In genomic region chr10:95562859-95563841, GRCm38 (mm10) we compare ENCODE assay signal across 8 mouse cellular contexts. TPM values are rescaled to one million over a fixed set of nuclear protein-coding genes. Genes with fewer than 3 reads are reported as not detected.
A peak's percentile ranks its signal among the peaks of the same experiment; 100 is the strongest.
DNase-seq lines count a peak whose midpoint lies in the region; ATAC-seq and TF ChIP-seq lines count a peak whose summit lies in the region.

No protein-coding gene starts in this region.

- peak overlapping the region; percentile 92 for H3K27ac ChIP-seq in forebrain, embryonic 12.5 days
- H3K27ac ChIP-seq in hindbrain, embryonic 10.5 days = peak overlapping the region; percentile 98
- peak overlapping the region; percentile 90 for H3K27ac ChIP-seq in limb, embryonic 15.5 days
- peak overlapping the region; percentile 94 for H3K27ac ChIP-seq in midbrain, embryonic 13.5 days
- H3K27ac ChIP-seq in spleen, adult 2 months (ENCODE audit: insufficient read depth, low read length) = peak overlapping the region; percentile 81

- H3K27me3 ChIP-seq in forebrain, embryonic 12.5 days = no peaks in the 10 kb centered on the region
- H3K27me3 ChIP-seq in hindbrain, embryonic 10.5 days (ENCODE audit: insufficient read depth, poor library complexity, severe bottlenecking) = no peaks in the 10 kb centered on the region
- no peaks in the 10 kb centered on the region for H3K27me3 ChIP-seq in limb, embryonic 15.5 days
- no peaks in the 10 kb centered on the region for H3K27me3 ChIP-seq in midbrain, embryonic 13.5 days
- no peaks in the 10 kb centered on the region for H3K27me3 ChIP-seq in spleen, adult 2 months (ENCODE audit: control insufficient read depth, insufficient read depth, low read length)

- ATAC-seq in forebrain, embryonic 12.5 days (ENCODE audit: low FRiP score) = peak; percentile 67
- ATAC-seq in limb, embryonic 15.5 days (ENCODE audit: insufficient number of reproducible peaks, low FRiP score, low TSS enrichment, low read depth) = peak; percentile 30; the same call in 1 of the 2 replicates
- ATAC-seq in midbrain, embryonic 13.5 days = peak; percentile 66

- peak overlapping the region; percentile 81 for H3K4me2 ChIP-seq in forebrain, embryonic 12.5 days
- H3K4me2 ChIP-seq in limb, embryonic 15.5 days = peak overlapping the region; percentile 61
- peak overlapping the region; percentile 90 for H3K4me2 ChIP-seq in midbrain, embryonic 13.5 days (replicated peaks)

- peak; percentile 36 for DNase-seq in layer of hippocampus, adult 11-12 months (ENCODE audit: low spot score)
- no peak for DNase-seq in layer of hippocampus, adult 9-11 months
- peak; percentile 51 for DNase-seq in c-Kit-positive CD71-positive TER-119-positive erythroid progenitor cells, embryonic 14.5 days (ENCODE audit: low spot score)
- DNase-seq in hindbrain, embryonic 10.5 days (ENCODE audit: low spot score) = peak; percentile 70
- peak in 1 of 2 experiments; percentile 40 for DNase-seq in spleen, adult 2 months (ENCODE audit: low read depth in 1 of 2, low spot score in 2 of 2)

- peaks cover 33% of the 10 kb centered on the region for H3K4me1 ChIP-seq in forebrain, embryonic 12.5 days
- H3K4me1 ChIP-seq in hindbrain, embryonic 10.5 days (replicated peaks) = peaks cover 58% of the 10 kb centered on the region
- peaks cover 29% of the 10 kb centered on the region for H3K4me1 ChIP-seq in limb, embryonic 15.5 days
- H3K4me1 ChIP-seq in midbrain, embryonic 13.5 days (replicated peaks) = peaks cover 42% of the 10 kb centered on the region
- H3K4me1 ChIP-seq in spleen, adult 2 months (ENCODE audit: control insufficient read depth, insufficient read depth, insufficient read length) = peaks cover 12% of the 10 kb centered on the region; the same call in 1 of the 2 replicates

- H3K36me3 ChIP-seq in forebrain, embryonic 12.5 days (replicated peaks) = no peaks in the 10 kb centered on the region
- peaks cover 21% of the 10 kb centered on the region for H3K36me3 ChIP-seq in hindbrain, embryonic 10.5 days
- no peaks in the 10 kb centered on the region for H3K36me3 ChIP-seq in limb, embryonic 15.5 days
- H3K36me3 ChIP-seq in midbrain, embryonic 13.5 days = no peaks in the 10 kb centered on the region; the same call in 1 of the 2 replicates
- no peaks in the 10 kb centered on the region for H3K36me3 ChIP-seq in spleen, adult 2 months (ENCODE audit: control insufficient read depth, insufficient read depth, low read length)

- no peaks in the 10 kb centered on the region for H3K9me3 ChIP-seq in forebrain, embryonic 12.5 days
- H3K9me3 ChIP-seq in hindbrain, embryonic 10.5 days = no peaks in the 10 kb centered on the region
- H3K9me3 ChIP-seq in limb, embryonic 15.5 days = no peaks in the 10 kb centered on the region
- H3K9me3 ChIP-seq in midbrain, embryonic 13.5 days = no peaks in the 10 kb centered on the region

- WGBS in forebrain, embryonic 12.5 days = 2% methylated on average over 58 of the region's 65 CpGs
- WGBS in hindbrain, embryonic 10.5 days = 1% methylated on average over 65 of the region's 65 CpGs
- under 1% methylated on average over 65 of the region's 65 CpGs for WGBS in limb, embryonic 15.5 days
- 1% methylated on average over 65 of the region's 65 CpGs for WGBS in midbrain, embryonic 13.5 days
- WGBS in spleen, adult 2 months = 1% methylated on average over 65 of the region's 65 CpGs

- peak overlapping the region; percentile 93 for H3K4me3 ChIP-seq in forebrain, embryonic 12.5 days (replicated peaks)
- H3K4me3 ChIP-seq in hindbrain, embryonic 10.5 days = peak overlapping the region; percentile 94
- H3K4me3 ChIP-seq in limb, embryonic 15.5 days = peak overlapping the region; percentile 88
- H3K4me3 ChIP-seq in midbrain, embryonic 13.5 days (replicated peaks) = peak overlapping the region; percentile 91
- peak overlapping the region; percentile 70 for H3K4me3 ChIP-seq in spleen, adult 2 months (ENCODE audit: extremely low read depth, insufficient read depth, insufficient read length)

- no peak for TF ChIP-seq CTCF in spleen, adult 2 months (IDR thresholded peaks at IDR 0.05; ENCODE audit: extremely low read depth, insufficient read depth, insufficient read length, insufficient replicate concordance)

- no peak for TF ChIP-seq POLR2A in spleen, adult 2 months (IDR thresholded peaks at IDR 0.05; ENCODE audit: low read depth, low read length)

- peak overlapping the region; percentile 99 for H3K9ac ChIP-seq in forebrain, embryonic 12.5 days
- peak overlapping the region; percentile 90 for H3K9ac ChIP-seq in limb, embryonic 15.5 days
- H3K9ac ChIP-seq in midbrain, embryonic 13.5 days (replicated peaks) = peak overlapping the region; percentile 96

RNA-seq across cellular contexts. Expression of gene Nudt4, which starts 0.8 kb away (rescaled TPM):
- polyA plus RNA-seq in forebrain, embryonic 12.5 days (2016; fragmentation: Nextera tagmentation; extraction: Ambion mirVana) = 107 and 108 TPM in 2 replicates
- polyA plus RNA-seq in hindbrain, embryonic 10.5 days (2016; fragmentation: Nextera tagmentation; extraction: Ambion mirVana) = 76.4 and 86.5 TPM in 2 replicates
- polyA plus RNA-seq in limb, embryonic 15.5 days (2015; fragmentation: Nextera tagmentation; extraction: Ambion mirVana) = 77.7 and 86.4 TPM in 2 replicates
- polyA plus RNA-seq in midbrain, embryonic 13.5 days (2015; fragmentation: Nextera tagmentation; extraction: Ambion mirVana) = 65.5 and 72.5 TPM in 2 replicates
- polyA plus RNA-seq in spleen, adult 2 months (2012; rRNA removed) = 8.0 and 9.9 TPM in 2 replicates

RNA-seq across cellular contexts. Expression of gene Ube2n, which starts 48.2 kb away (rescaled TPM):
- 439 and 463 TPM in 2 replicates for polyA plus RNA-seq in forebrain, embryonic 12.5 days (2016; fragmentation: Nextera tagmentation; extraction: Ambion mirVana)
- polyA plus RNA-seq in hindbrain, embryonic 10.5 days (2016; fragmentation: Nextera tagmentation; extraction: Ambion mirVana) = 422 and 455 TPM in 2 replicates
- 289 TPM in 2 replicates for polyA plus RNA-seq in limb, embryonic 15.5 days (2015; fragmentation: Nextera tagmentation; extraction: Ambion mirVana)
- 431 and 436 TPM in 2 replicates for polyA plus RNA-seq in midbrain, embryonic 13.5 days (2015; fragmentation: Nextera tagmentation; extraction: Ambion mirVana)
- 21.5 and 26.4 TPM in 2 replicates for polyA plus RNA-seq in spleen, adult 2 months (2012; rRNA removed)

Comparison
In these comparisons a context has a peak if more than half of its experiments do, and no peak if none do; other contexts are left out.
1. RNA of gene Ube2n, which starts 48.2 kb away (polyA plus RNA-seq): 439 to 463 TPM in forebrain, embryonic 12.5 days, 431 to 436 TPM in midbrain, embryonic 13.5 days, 422 to 455 TPM in hindbrain, embryonic 10.5 days and 289 TPM in limb, embryonic 15.5 days; 21.5 to 26.4 TPM in spleen, adult 2 months; every median in the first group is over 10 times any median in the second.
2. Peak in every context shown above with its lines, with median percentiles within 50 percentile points of each other: ATAC-seq, H3K27ac ChIP-seq, H3K4me2 ChIP-seq, H3K4me3 ChIP-seq and H3K9ac ChIP-seq.